Comparison of ENCODE assay signal across 16 mouse cellular contexts in the genomic region with DNA sequence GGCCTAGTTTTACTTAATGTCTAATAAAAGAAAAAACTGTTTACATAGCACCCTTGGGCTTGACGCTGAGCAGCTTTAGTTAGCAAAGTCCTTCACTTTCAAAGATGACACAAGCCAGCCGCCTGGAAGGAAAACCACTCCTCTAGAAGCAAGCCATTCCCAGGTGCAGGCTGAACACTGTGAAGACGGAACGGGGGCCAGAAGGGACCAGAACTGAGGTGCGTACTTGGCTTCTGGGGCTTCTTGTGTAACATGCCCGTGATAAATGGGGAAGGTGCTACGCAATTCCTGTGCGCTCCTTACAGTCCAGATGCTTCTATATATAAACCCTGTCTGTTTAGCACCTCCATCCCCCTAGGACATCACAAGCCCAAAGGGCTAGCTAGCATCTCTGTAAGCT. TPM values are rescaled to one million over a fixed set of nuclear protein-coding genes. Genes with fewer than 3 reads are reported as not detected.
DNase-seq lines count a peak whose midpoint lies in the region; ATAC-seq and TF ChIP-seq lines count a peak whose summit lies in the region.
"Had no signal": no experiment of that assay in that cellular context is flagged by ENCODE, and none has a peak within 500 bp of the region (broad histone marks: within the 10 kb centered on the region; RNA-seq: fewer than 3 reads in every experiment).

No protein-coding gene starts in this region.

- TF ChIP-seq EP300 in MEL (IDR thresholded peaks at IDR 0.05; ENCODE audit: low read depth in 1 of 2, low read length in 2 of 2) = no peak
- TF ChIP-seq EP300 in stomach, postnatal 0 days (optimal IDR thresholded peaks at IDR 0.05) = no peak

- WGBS in intestine, embryonic 14.5 days = 44% methylated on average over 8 of the region's 8 CpGs
- WGBS in intestine, embryonic 16.5 days = 65% methylated on average over 8 of the region's 8 CpGs
- 68% methylated on average over 8 of the region's 8 CpGs for WGBS in stomach, postnatal 0 days

- H3K9me3 ChIP-seq in intestine, embryonic 14.5 days (ENCODE audit: control insufficient read depth, low read length) = no peaks in the 10 kb centered on the region
- H3K9me3 ChIP-seq in intestine, embryonic 16.5 days (ENCODE audit: control insufficient read depth, low read length) = no peaks in the 10 kb centered on the region
- H3K9me3 ChIP-seq in MEL (replicated peaks; ENCODE audit: insufficient read depth, low read length) = no peaks in the 10 kb centered on the region
- H3K9me3 ChIP-seq in stomach, postnatal 0 days (ENCODE audit: control insufficient read depth, low read length) = no peaks in the 10 kb centered on the region
- H3K9me3 ChIP-seq: embryonic facial prominence, embryonic 10.5 days; forebrain, embryonic 15.5 days; heart, embryonic 13.5 days; hindbrain, embryonic 15.5 days had no signal

- H3K4me3 ChIP-seq in intestine, embryonic 14.5 days (ENCODE audit: low read depth, low read length) = no peak overlapping the region
- H3K4me3 ChIP-seq in intestine, embryonic 16.5 days (ENCODE audit: low read length) = no peak overlapping the region
- H3K4me3 ChIP-seq in MEL (ENCODE audit: control insufficient read depth in 1 of 2, insufficient read depth in 1 of 2, low read depth in 2 of 2, low read length in 2 of 2) = no peak overlapping the region
- no peak overlapping the region for H3K4me3 ChIP-seq in stomach, postnatal 0 days (ENCODE audit: low read depth, low read length)
- H3K4me3 ChIP-seq: embryonic facial prominence, embryonic 10.5 days; forebrain, embryonic 15.5 days; heart, adult 2 months; heart, embryonic 13.5 days; hindbrain, embryonic 15.5 days had no signal

- H3K27me3 ChIP-seq in intestine, embryonic 14.5 days (replicated peaks; ENCODE audit: control insufficient read depth, insufficient read depth, low read length) = no peaks in the 10 kb centered on the region
- no peaks in the 10 kb centered on the region for H3K27me3 ChIP-seq in intestine, embryonic 16.5 days (replicated peaks; ENCODE audit: control insufficient read depth, insufficient read depth, low read length)
- H3K27me3 ChIP-seq in MEL (ENCODE audit: control insufficient read depth in 1 of 2, insufficient read depth in 2 of 2, low read length in 2 of 2) = no peaks in the 10 kb centered on the region
- H3K27me3 ChIP-seq in stomach, postnatal 0 days (ENCODE audit: control insufficient read depth, insufficient read depth, low read length) = no peaks in the 10 kb centered on the region
- H3K27me3 ChIP-seq: forebrain, embryonic 15.5 days; heart, embryonic 13.5 days; hindbrain, embryonic 15.5 days had no signal

- TF ChIP-seq RAD21 in MEL (IDR thresholded peaks at IDR 0.05; ENCODE audit: low read depth, low read length) = no peak

- no peak overlapping the region for H3K4me2 ChIP-seq in intestine, embryonic 14.5 days (ENCODE audit: low read length)
- H3K4me2 ChIP-seq in intestine, embryonic 16.5 days (ENCODE audit: low read depth, low read length) = no peak overlapping the region
- no peak overlapping the region for H3K4me2 ChIP-seq in stomach, postnatal 0 days (replicated peaks; ENCODE audit: low read depth)
- H3K4me2 ChIP-seq: forebrain, embryonic 15.5 days; heart, embryonic 13.5 days; hindbrain, embryonic 15.5 days had no signal

- no peak overlapping the region for H3K27ac ChIP-seq in intestine, embryonic 14.5 days (ENCODE audit: low read depth)
- no peak overlapping the region for H3K27ac ChIP-seq in intestine, embryonic 16.5 days (ENCODE audit: low read length)
- no peak overlapping the region for H3K27ac ChIP-seq in MEL (ENCODE audit: control insufficient read depth, low read depth, low read length)
- peak overlapping the region; percentile 9 for H3K27ac ChIP-seq in stomach, postnatal 0 days (replicated peaks)
- H3K27ac ChIP-seq: embryonic facial prominence, embryonic 10.5 days; forebrain, embryonic 15.5 days; heart, adult 2 months; heart, embryonic 13.5 days; hindbrain, embryonic 15.5 days had no signal

- TF ChIP-seq CTCF in MEL (IDR thresholded peaks at IDR 0.05 in 2 of 3, conservative IDR thresholded peaks at IDR 0.05 in 1 of 3; ENCODE audit: control insufficient read depth in 1 of 3, insufficient read depth in 1 of 3, low read depth in 2 of 3, low read length in 3 of 3, poor library complexity in 1 of 3, severe bottlenecking in 1 of 3) = no peak
- TF ChIP-seq CTCF in stomach, postnatal 0 days (IDR thresholded peaks at IDR 0.05; ENCODE audit: low read depth) = no peak

- peak; percentile 33; the same call in 1 of the 2 replicates for ATAC-seq in intestine, embryonic 14.5 days (replicated peaks; ENCODE audit: low FRiP score, low TSS enrichment, low read depth)
- ATAC-seq in intestine, embryonic 16.5 days = no peak
- ATAC-seq in stomach, postnatal 0 days (ENCODE audit: low FRiP score, low TSS enrichment) = peak; percentile 49; the same call in 1 of the 2 replicates
- ATAC-seq: forebrain, embryonic 15.5 days had no signal

- peaks cover 7% of the 10 kb centered on the region; the same call in 1 of the 2 replicates for H3K4me1 ChIP-seq in intestine, embryonic 14.5 days (replicated peaks; ENCODE audit: control insufficient read depth, insufficient read depth, low read length)
- H3K4me1 ChIP-seq in intestine, embryonic 16.5 days (ENCODE audit: control insufficient read depth, insufficient read depth, low read length) = no peaks in the 10 kb centered on the region
- no peaks in the 10 kb centered on the region for H3K4me1 ChIP-seq in MEL (ENCODE audit: control insufficient read depth in 1 of 2, insufficient read depth in 2 of 2, low read length in 2 of 2)
- no peaks in the 10 kb centered on the region for H3K4me1 ChIP-seq in stomach, postnatal 0 days (replicated peaks; ENCODE audit: control insufficient read depth, insufficient read depth)
- H3K4me1 ChIP-seq: embryonic facial prominence, embryonic 10.5 days; forebrain, embryonic 15.5 days had no signal

- H3K79me2 ChIP-seq in MEL (ENCODE audit: control insufficient read depth, insufficient read depth, low read length, poor library complexity) = no peaks in the 10 kb centered on the region

- no peak for TF ChIP-seq POLR2A in MEL (IDR thresholded peaks at IDR 0.05; ENCODE audit: control insufficient read depth in 1 of 2, insufficient read depth in 1 of 2, low read depth in 1 of 2, low read length in 2 of 2, poor library complexity in 1 of 2)

- no peak overlapping the region for H3K9ac ChIP-seq in intestine, embryonic 14.5 days (ENCODE audit: low read length)
- no peak overlapping the region for H3K9ac ChIP-seq in intestine, embryonic 16.5 days (ENCODE audit: low read depth, low read length)
- H3K9ac ChIP-seq in MEL (ENCODE audit: control insufficient read depth, low read depth, low read length, poor library complexity, severe bottlenecking) = no peak overlapping the region
- H3K9ac ChIP-seq in stomach, postnatal 0 days (ENCODE audit: low read length) = no peak overlapping the region
- H3K9ac ChIP-seq: forebrain, embryonic 15.5 days; heart, embryonic 13.5 days; hindbrain, embryonic 15.5 days had no signal

- no peak for DNase-seq in intestine, embryonic 14.5 days (ENCODE audit: low spot score)
- DNase-seq in MEL (ENCODE audit: low read depth, low spot score) = no peak
- DNase-seq in brain, adult 2 months (ENCODE audit: low read depth, low spot score) = peak; percentile 55
- DNase-seq in stomach, postnatal 0 days (ENCODE audit: low spot score) = no peak
- no peak for DNase-seq in urinary bladder, postnatal 36 days (ENCODE audit: low spot score in 2 of 2)
- DNase-seq in spleen, postnatal 14 days (ENCODE audit: low spot score in 2 of 2) = no peak
- DNase-seq: adrenal gland, postnatal 10 days; cerebellum, adult 9-11 months; gastrocnemius, postnatal 14 days; heart, adult 2 months; heart, postnatal 36 days had no signal

- H3K36me3 ChIP-seq in intestine, embryonic 14.5 days (ENCODE audit: control insufficient read depth, insufficient read depth, low read length) = peaks cover 49% of the 10 kb centered on the region
- H3K36me3 ChIP-seq in intestine, embryonic 16.5 days (ENCODE audit: control insufficient read depth, insufficient read depth, low read length) = peaks cover 11% of the 10 kb centered on the region
- H3K36me3 ChIP-seq in MEL (ENCODE audit: control insufficient read depth in 1 of 2, insufficient read depth in 2 of 2, low read length in 2 of 2) = peaks cover 0 to 28% of the 10 kb centered on the region in 2 experiments; a peak in 2 of 4 replicates
- H3K36me3 ChIP-seq in stomach, postnatal 0 days (ENCODE audit: control insufficient read depth, insufficient read depth, low read length) = 0 out of 2 replicates have a peak, but pooled peaks cover 8% of the 10 kb centered on the region

RNA-seq across cellular contexts. Expression of gene Ppp1r32, which starts 17.9 kb away (rescaled TPM):
- 0.14 TPM in 1 of 2 replicates, not detected in the other for polyA plus RNA-seq in intestine, embryonic 14.5 days (2014; fragmentation: Nextera tagmentation; extraction: Ambion mirVana)
- polyA plus RNA-seq in intestine, embryonic 16.5 days (2015; fragmentation: Nextera tagmentation; extraction: Ambion mirVana) = 2.0 and 3.4 TPM in 2 replicates
- 0.19 and 0.23 TPM in 2 replicates for total RNA-seq in MEL (2012; rRNA removed)
- polyA plus RNA-seq in MEL (2012; ENCODE audit: insufficient read depth in 1 of 2, insufficient read length in 2 of 2, low read depth in 1 of 2, low replicate concordance in 2 of 2, missing spikeins in 1 of 2) = under 1 TPM in 1 of 2 experiments, not detected in 1; 0.57 TPM
- polyA plus RNA-seq in stomach, postnatal 0 days (2015; fragmentation: Nextera tagmentation; extraction: Ambion mirVana) = 0.15 and 0.16 TPM in 2 replicates

RNA-seq across cellular contexts. Expression of gene Cpsf7, which starts 24.5 kb away (rescaled TPM):
- 51.0 and 55.1 TPM in 2 replicates for polyA plus RNA-seq in intestine, embryonic 14.5 days (2014; fragmentation: Nextera tagmentation; extraction: Ambion mirVana)
- polyA plus RNA-seq in intestine, embryonic 16.5 days (2015; fragmentation: Nextera tagmentation; extraction: Ambion mirVana) = 29.7 and 30.9 TPM in 2 replicates
- 36.2 and 36.9 TPM in 2 replicates for total RNA-seq in MEL (2012; rRNA removed)
- 100 to 1,000 TPM in 1 of 2 experiments, 10 to 100 TPM in 1; 69.8 to 183 TPM for polyA plus RNA-seq in MEL (2012; ENCODE audit: insufficient read depth in 1 of 2, insufficient read length in 2 of 2, low read depth in 1 of 2, low replicate concordance in 2 of 2, missing spikeins in 1 of 2)
- polyA plus RNA-seq in stomach, postnatal 0 days (2015; fragmentation: Nextera tagmentation; extraction: Ambion mirVana) = 12.5 and 16.7 TPM in 2 replicates

RNA-seq across cellular contexts. Expression of gene Sdhaf2, which starts 25.4 kb away (rescaled TPM):
- 61.9 and 62.5 TPM in 2 replicates for polyA plus RNA-seq in intestine, embryonic 14.5 days (2014; fragmentation: Nextera tagmentation; extraction: Ambion mirVana)
- polyA plus RNA-seq in intestine, embryonic 16.5 days (2015; fragmentation: Nextera tagmentation; extraction: Ambion mirVana) = 57.4 and 60.9 TPM in 2 replicates
- total RNA-seq in MEL (2012; rRNA removed) = 61.2 and 68.5 TPM in 2 replicates
- polyA plus RNA-seq in MEL (2012; ENCODE audit: insufficient read depth in 1 of 2, insufficient read length in 2 of 2, low read depth in 1 of 2, low replicate concordance in 2 of 2, missing spikeins in 1 of 2) = 10 to 100 TPM in 1 of 2 experiments, not detected in 1; 74.6 TPM
- 37.4 and 38.9 TPM in 2 replicates for polyA plus RNA-seq in stomach, postnatal 0 days (2015; fragmentation: Nextera tagmentation; extraction: Ambion mirVana)

RNA-seq across cellular contexts. Expression of gene Lrrc10b, which starts 43.3 kb away (rescaled TPM):
- polyA plus RNA-seq in intestine, embryonic 14.5 days (2014; fragmentation: Nextera tagmentation; extraction: Ambion mirVana) = 0.35 and 0.60 TPM in 2 replicates
- polyA plus RNA-seq in intestine, embryonic 16.5 days (2015; fragmentation: Nextera tagmentation; extraction: Ambion mirVana) = 0.18 and 0.55 TPM in 2 replicates
- not detected in 2 replicates for total RNA-seq in MEL (2012; rRNA removed)
- polyA plus RNA-seq in MEL (2012; ENCODE audit: insufficient read depth in 1 of 2, insufficient read length in 2 of 2, low read depth in 1 of 2, low replicate concordance in 2 of 2, missing spikeins in 1 of 2) = not detected
- polyA plus RNA-seq in stomach, postnatal 0 days (2015; fragmentation: Nextera tagmentation; extraction: Ambion mirVana) = 2.8 and 3.3 TPM in 2 replicates

RNA-seq across cellular contexts. Expression of gene Tmem216, which starts 55.5 kb away (rescaled TPM):
- 46.0 and 46.9 TPM in 2 replicates for polyA plus RNA-seq in intestine, embryonic 14.5 days (2014; fragmentation: Nextera tagmentation; extraction: Ambion mirVana)
- polyA plus RNA-seq in intestine, embryonic 16.5 days (2015; fragmentation: Nextera tagmentation; extraction: Ambion mirVana) = 25.9 and 28.4 TPM in 2 replicates
- 38.5 and 48.0 TPM in 2 replicates for total RNA-seq in MEL (2012; rRNA removed)
- 10 to 100 TPM in 1 of 2 experiments, not detected in 1; 48.1 TPM for polyA plus RNA-seq in MEL (2012; ENCODE audit: insufficient read depth in 1 of 2, insufficient read length in 2 of 2, low read depth in 1 of 2, low replicate concordance in 2 of 2, missing spikeins in 1 of 2)
- 23.3 and 23.9 TPM in 2 replicates for polyA plus RNA-seq in stomach, postnatal 0 days (2015; fragmentation: Nextera tagmentation; extraction: Ambion mirVana)
